Mouse (Mus musculus) midbrain, embryonic 15.5 days (tissue): ENCODE measurements around the gene Glrp1. TPM values are rescaled to one million over a fixed set of nuclear protein-coding genes. Genes with fewer than 3 reads are reported as not detected.
A peak's percentile ranks its signal among the peaks of the same experiment; 100 is the strongest.

Experiments used
- ATAC-seq: fragments of 200-750 bp; cut with Nextera tagmentation; replicated peaks from 2 replicates; pipeline ENCODE4 v1.8.0; 2017; ENCODE audit warnings: moderate TSS enrichment
- H3K27ac ChIP-seq: fragments of 300-500 bp; sonication (generic); 2 replicates; pipeline ENCODE4 v1.5.1; 2015; ENCODE audit warnings: mild to moderate bottlenecking, inconsistent platforms
- H3K27me3 ChIP-seq: fragments of 300-500 bp; sonication (generic); replicated peaks from 2 replicates; pipeline ENCODE4 v1.6.1; 2015; ENCODE audit warnings: inconsistent platforms
- H3K36me3 ChIP-seq: fragments of 300-500 bp; sonication (generic); replicated peaks from 2 replicates; pipeline ENCODE4 v1.6.1; 2015; ENCODE audit warnings: inconsistent platforms
- H3K4me1 ChIP-seq: fragments of 300-500 bp; sonication (generic); 2 replicates; pipeline ENCODE4 v1.6.1; 2015; ENCODE audit warnings: inconsistent platforms
- H3K4me2 ChIP-seq: fragments of 300-500 bp; sonication (generic); 2 replicates; pipeline ENCODE4 v1.6.1; 2015; ENCODE audit warnings: inconsistent platforms, mild to moderate bottlenecking, moderate library complexity
- H3K4me3 ChIP-seq: fragments of 300-500 bp; sonication (generic); 2 replicates; pipeline ENCODE4 v1.5.1; 2015; ENCODE audit warnings: mild to moderate bottlenecking, inconsistent platforms
- H3K9ac ChIP-seq: fragments of 300-500 bp; sonication (generic); 2 replicates; pipeline ENCODE4 v1.6.1; 2015; ENCODE audit warnings: mild to moderate bottlenecking, inconsistent platforms
- H3K9me3 ChIP-seq: fragments of 300-500 bp; sonication (generic); 2 replicates; pipeline ENCODE4 v1.6.1; 2016; ENCODE audit warnings: inconsistent platforms
- WGBS: fragments of 180-500 bp; shearing (Covaris S2); methylation state at CpG from one replicate; pipeline ENCODE4 v1.1.7; 2015; ENCODE audit warnings: mixed read lengths; 5-methylcytosine and 5-hydroxymethylcytosine counted together
- polyA plus RNA-seq: library from polyadenylated mRNA; unstranded; fragments of >200 nt; fragmentation: Nextera tagmentation; extraction: Ambion mirVana; gene quantifications from 2 replicates; pipeline ENCODE4 v1.2.1, GENCODE M21; 2015

The Glrp1 gene
- polyA plus RNA-seq, 1 experiment from 2014 or later: not detected

- Histone ChIP-seq H3K4me1 (no peaks in the 10 kb centered on the region), H3K4me2 (no peak overlapping the region), H3K9ac (no peak overlapping the region), H3K9me3 (no peaks in the 10 kb centered on the region), H3K36me3 (no peaks in the 10 kb centered on the region), H3K27me3 (no peaks in the 10 kb centered on the region), H3K4me3 (no peak overlapping the region), H3K27ac (no peak overlapping the region)
- 86% methylated on average over 10 of the region's 10 CpGs for WGBS
- ATAC-seq: no peak
Measured at GRCm38 (mm10) chr1:88490164-88490563, 19.7 kb downstream of the Glrp1 start.

- Histone ChIP-seq H3K27ac (no peak overlapping the region), H3K27me3 (no peaks in the 10 kb centered on the region), H3K36me3 (no peaks in the 10 kb centered on the region), H3K9ac (no peak overlapping the region), H3K4me3 (no peak overlapping the region), H3K4me1 (no peaks in the 10 kb centered on the region), H3K4me2 (no peak overlapping the region), H3K9me3 (no peaks in the 10 kb centered on the region)
- WGBS: 37% methylated on average over 4 of the region's 4 CpGs
- ATAC-seq: no peak
Measured at GRCm38 (mm10) chr1:88488957-88489356, 20.9 kb downstream of the Glrp1 start.

- no peak for ATAC-seq
- H3K9me3 ChIP-seq: no peaks in the 10 kb centered on the region
Measured at GRCm38 (mm10) chr1:88486336-88486735, 23.5 kb downstream of the Glrp1 start.

GRCm38 (mm10) chr1:88484059-88484458 is 25.8 kb downstream of the Glrp1 start:
- no peak overlapping the region for H3K4me2 ChIP-seq
- no peak overlapping the region for H3K27ac ChIP-seq
- WGBS: 84% methylated on average over 4 of the region's 4 CpGs
- H3K36me3 ChIP-seq: no peaks in the 10 kb centered on the region
- ATAC-seq: no peak
- H3K27me3 ChIP-seq: no peaks in the 10 kb centered on the region
- H3K4me3 ChIP-seq: no peak overlapping the region
- no peak overlapping the region for H3K9ac ChIP-seq
- no peaks in the 10 kb centered on the region for H3K4me1 ChIP-seq
- no peaks in the 10 kb centered on the region for H3K9me3 ChIP-seq

More at GRCm38 (mm10) chr1:88486336-88486735, 23.5 kb downstream of the Glrp1 start:
- Histone ChIP-seq H3K4me2 (no peak overlapping the region), H3K27ac (no peak overlapping the region), H3K4me3 (no peak overlapping the region), H3K27me3 (no peaks in the 10 kb centered on the region), H3K36me3 (no peaks in the 10 kb centered on the region), H3K9ac (no peak overlapping the region), H3K4me1 (no peaks in the 10 kb centered on the region)
- WGBS: 79% methylated on average over 4 of the region's 4 CpGs

GRCm38 (mm10) chr1:88482142-88483099 is 27.4 kb downstream of the Glrp1 start:
- no peak for ATAC-seq
- Histone ChIP-seq H3K27me3 (no peaks in the 10 kb centered on the region), H3K9me3 (no peaks in the 10 kb centered on the region), H3K9ac (no peak overlapping the region), H3K4me1 (peaks cover 8% of the 10 kb centered on the region), H3K4me2 (no peak overlapping the region), H3K27ac (0 out of 2 replicates have a peak overlapping the region, but pooled peaks have one; percentile 16), H3K36me3 (no peaks in the 10 kb centered on the region), H3K4me3 (no peak overlapping the region)
- WGBS: 51% methylated on average over 17 of the region's 17 CpGs

- ATAC-seq: no peak
- Histone ChIP-seq H3K4me1 (peaks cover 8% of the 10 kb centered on the region), H3K27ac (no peak overlapping the region), H3K36me3 (no peaks in the 10 kb centered on the region), H3K9ac (no peak overlapping the region), H3K4me2 (no peak overlapping the region), H3K4me3 (no peak overlapping the region), H3K27me3 (no peaks in the 10 kb centered on the region), H3K9me3 (no peaks in the 10 kb centered on the region)
- WGBS: 82% methylated on average over 8 of the region's 8 CpGs
Measured at GRCm38 (mm10) chr1:88480594-88480993, 29.3 kb downstream of the Glrp1 start.

GRCm38 (mm10) chr1:88478205-88478604 is 31.7 kb downstream of the Glrp1 start:
- WGBS: 5% methylated on average over 2 of the region's 2 CpGs
- Histone ChIP-seq H3K27me3 (no peaks in the 10 kb centered on the region), H3K9ac (no peak overlapping the region), H3K4me3 (no peak overlapping the region), H3K36me3 (no peaks in the 10 kb centered on the region), H3K4me2 (no peak overlapping the region), H3K4me1 (peaks cover 8% of the 10 kb centered on the region), H3K27ac (peak overlapping the region; percentile 20; the same call in 1 of the 2 replicates), H3K9me3 (no peaks in the 10 kb centered on the region)
- peak; percentile 60 for ATAC-seq

- no peak for ATAC-seq
- H3K4me2 ChIP-seq: no peak overlapping the region
- H3K9ac ChIP-seq: no peak overlapping the region
- peaks cover 13% of the 10 kb centered on the region for H3K4me1 ChIP-seq
- H3K4me3 ChIP-seq: no peak overlapping the region
- 92% methylated on average over 20 of the region's 20 CpGs for WGBS
- H3K27me3 ChIP-seq: no peaks in the 10 kb centered on the region
- H3K9me3 ChIP-seq: no peaks in the 10 kb centered on the region
- H3K27ac ChIP-seq: no peak overlapping the region
- no peaks in the 10 kb centered on the region for H3K36me3 ChIP-seq
Measured at GRCm38 (mm10) chr1:88476554-88477085, 33.2 kb downstream of the Glrp1 start.

- WGBS: 45% methylated on average over 8 of the region's 8 CpGs
- H3K9me3 ChIP-seq: no peaks in the 10 kb centered on the region
- H3K9ac ChIP-seq: no peak overlapping the region
- no peak overlapping the region for H3K27ac ChIP-seq
- no peak for ATAC-seq
- H3K4me2 ChIP-seq: no peak overlapping the region
- no peak overlapping the region for H3K4me3 ChIP-seq
- H3K4me1 ChIP-seq: peaks cover 13% of the 10 kb centered on the region
- H3K36me3 ChIP-seq: no peaks in the 10 kb centered on the region
- no peaks in the 10 kb centered on the region for H3K27me3 ChIP-seq
Measured at GRCm38 (mm10) chr1:88475502-88475953, 34.3 kb downstream of the Glrp1 start.

- Histone ChIP-seq H3K27me3 (no peaks in the 10 kb centered on the region), H3K9me3 (no peaks in the 10 kb centered on the region), H3K36me3 (no peaks in the 10 kb centered on the region), H3K4me2 (no peak overlapping the region), H3K9ac (no peak overlapping the region), H3K4me1 (peaks cover 13% of the 10 kb centered on the region), H3K27ac (no peak overlapping the region), H3K4me3 (no peak overlapping the region)
- ATAC-seq: no peak
- WGBS: 77% methylated on average over 7 of the region's 7 CpGs
Measured at GRCm38 (mm10) chr1:88474598-88474997, 35.3 kb downstream of the Glrp1 start.

- ATAC-seq: no peak
- no peaks in the 10 kb centered on the region for H3K27me3 ChIP-seq
- H3K9ac ChIP-seq: no peak overlapping the region
- H3K4me3 ChIP-seq: no peak overlapping the region
- no peaks in the 10 kb centered on the region for H3K36me3 ChIP-seq
- no peak overlapping the region for H3K4me2 ChIP-seq
- WGBS: 78% methylated on average over 2 of the region's 2 CpGs
- peaks cover 13% of the 10 kb centered on the region for H3K4me1 ChIP-seq
- no peak overlapping the region for H3K27ac ChIP-seq
- no peaks in the 10 kb centered on the region for H3K9me3 ChIP-seq
Measured at GRCm38 (mm10) chr1:88473899-88474298, 36.0 kb downstream of the Glrp1 start.

- no peak overlapping the region for H3K4me2 ChIP-seq
- H3K27ac ChIP-seq: no peak overlapping the region
- H3K9ac ChIP-seq: no peak overlapping the region
- no peaks in the 10 kb centered on the region for H3K36me3 ChIP-seq
- no peak overlapping the region for H3K4me3 ChIP-seq
- no peaks in the 10 kb centered on the region for H3K9me3 ChIP-seq
- peaks cover 6% of the 10 kb centered on the region; the same call in 1 of the 2 replicates for H3K4me1 ChIP-seq
- no peaks in the 10 kb centered on the region for H3K27me3 ChIP-seq
- WGBS: 11% methylated on average over 6 of the region's 6 CpGs
- ATAC-seq: no peak; the same call in 1 of the 2 replicates
Measured at GRCm38 (mm10) chr1:88472258-88472657, 37.6 kb downstream of the Glrp1 start.
